Mouse (Mus musculus) CH12.LX (cell line): ENCODE measurements at regions not wholly inside any gene's neighbourhood (a gene's known extent, or its start where the extent isn't known, plus 50 kb on each side); places are given as distances from the start of the nearest gene placed in this dataset.

Experiments used
- CTCF ChIP-seq, 2 experiments: IDR thresholded peaks in 1 of 2; conservative IDR thresholded peaks in 1 of 2; 2 replicates each; pipeline ENCODE4 v1.5.1; 2011 to 2012; ENCODE audit warnings: low read depth in 2 of 2, low read length in 2 of 2, improper control_type of control experiment in 1 of 2, inconsistent platforms in 1 of 2, mild to moderate bottlenecking in 1 of 2, moderate library complexity in 1 of 2
- POLR2A ChIP-seq: IDR thresholded peaks from 2 replicates; pipeline ENCODE4 v1.6.1; 2011; ENCODE audit warnings: low read depth, mild to moderate bottlenecking, improper control_type of control experiment, low read length
- TCF12 ChIP-seq: IDR thresholded peaks from 2 replicates; pipeline ENCODE4 v1.6.1; 2014; ENCODE audit warnings: low read depth, mild to moderate bottlenecking, inconsistent platforms, low read length, improper control_type of control experiment
- ZMIZ1 ChIP-seq: IDR thresholded peaks from 2 replicates; pipeline ENCODE4 v1.6.1; 2012; ENCODE audit warnings: low read depth, mild to moderate bottlenecking, inconsistent platforms, low read length, improper control_type of control experiment

DNA sequence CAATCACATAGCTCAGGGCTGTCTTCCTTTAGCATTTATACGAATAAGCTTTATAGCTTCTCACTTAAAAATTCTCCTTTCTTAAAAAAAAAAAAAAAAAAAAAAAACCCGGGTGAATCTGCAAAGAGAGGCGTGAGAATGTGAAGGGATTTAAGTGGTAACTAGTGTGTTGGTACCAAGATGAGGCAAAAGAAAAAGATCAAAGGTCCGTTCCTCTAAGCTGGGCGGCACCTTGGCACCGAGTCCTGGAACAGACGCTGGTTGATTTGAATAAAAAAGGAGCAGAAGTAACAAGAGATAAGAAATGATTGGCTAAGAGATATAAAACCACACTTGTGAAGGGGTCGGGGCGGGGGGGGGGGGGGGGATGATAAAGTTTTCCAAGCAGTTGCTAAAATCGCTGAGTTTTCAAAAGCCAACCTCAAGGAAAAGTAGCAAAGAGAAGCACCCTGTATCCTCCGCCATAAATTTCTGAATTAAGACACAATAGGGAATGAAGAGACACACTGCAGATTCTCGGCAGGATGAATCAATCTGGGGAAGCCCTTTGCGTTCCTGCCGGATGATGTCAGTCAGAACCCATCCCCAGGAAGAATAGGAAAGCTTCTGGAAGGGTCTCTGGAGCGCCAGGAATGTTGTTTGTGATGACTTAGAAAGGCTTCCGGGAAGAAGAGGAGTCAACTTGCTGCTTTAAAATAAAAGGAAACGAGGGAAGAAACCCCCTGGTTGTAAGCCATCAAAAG, 107.7 kb upstream of the Ankrd1 start:
- TF ChIP-seq CTCF (conservative IDR thresholded peaks at IDR 0.05 in 1 of 2, IDR thresholded peaks at IDR 0.05 in 1 of 2; ENCODE audit: low read depth in 2 of 2, low read length in 2 of 2) (no peak), POLR2A (no peak), ZMIZ1 (no peak), TCF12 (no peak)
